Comparison of ENCODE assay signal across 19 mouse cellular contexts in the genomic region with DNA sequence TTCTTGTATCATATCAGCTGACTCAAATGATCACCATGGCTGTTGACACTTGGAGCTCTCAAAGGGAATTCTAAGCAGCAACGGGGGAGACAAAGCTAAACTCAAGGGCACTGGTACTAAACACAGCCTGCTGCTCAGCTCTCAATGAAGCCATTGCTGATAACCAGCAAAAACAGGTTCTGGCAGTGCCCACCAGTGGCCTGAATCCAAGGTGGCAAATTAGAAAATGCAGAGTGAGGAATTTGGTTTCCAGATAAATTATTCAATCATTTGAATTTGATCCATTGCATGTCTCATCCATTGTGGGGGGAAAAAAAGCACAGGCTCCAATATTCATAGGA. TPM values are rescaled to one million over a fixed set of nuclear protein-coding genes. Genes with fewer than 3 reads are reported as not detected.
DNase-seq lines count a peak whose midpoint lies in the region; ATAC-seq and TF ChIP-seq lines count a peak whose summit lies in the region.
"Had no signal": no experiment of that assay in that cellular context is flagged by ENCODE, and none has a peak within 500 bp of the region (broad histone marks: within the 10 kb centered on the region; RNA-seq: fewer than 3 reads in every experiment).

No protein-coding gene starts in this region.

- H3K36me3 ChIP-seq in forebrain, embryonic 14.5 days (ENCODE audit: control insufficient read depth, insufficient read depth, low read length) = peaks cover 15% of the 10 kb centered on the region; the same call in 1 of the 2 replicates
- H3K36me3 ChIP-seq in forebrain, embryonic 11.5 days (ENCODE audit: control insufficient read depth, insufficient read depth, low read length) = no peaks in the 10 kb centered on the region
- peaks cover 13% of the 10 kb centered on the region; the same call in 1 of the 2 replicates for H3K36me3 ChIP-seq in heart, postnatal 0 days (replicated peaks; ENCODE audit: control insufficient read depth, insufficient read depth, low read length)
- 0 out of 2 replicates have a peak, but pooled peaks cover 4% of the 10 kb centered on the region for H3K36me3 ChIP-seq in forebrain, embryonic 16.5 days (ENCODE audit: control insufficient read depth, insufficient read depth)
- H3K36me3 ChIP-seq: liver, embryonic 15.5 days had no signal

- TF ChIP-seq CTCF in heart, postnatal 0 days (IDR thresholded peaks at IDR 0.05; ENCODE audit: low read depth) = no peak

- H3K4me2 ChIP-seq in forebrain, embryonic 14.5 days (ENCODE audit: low read length) = no peak overlapping the region
- H3K4me2 ChIP-seq in forebrain, embryonic 11.5 days (ENCODE audit: low read depth, low read length, severe bottlenecking) = no peak overlapping the region
- no peak overlapping the region for H3K4me2 ChIP-seq in heart, postnatal 0 days (ENCODE audit: low read depth, low read length)
- H3K4me2 ChIP-seq in forebrain, embryonic 16.5 days (ENCODE audit: low read length) = no peak overlapping the region
- H3K4me2 ChIP-seq: limb, embryonic 15.5 days; liver, embryonic 15.5 days had no signal

- no peaks in the 10 kb centered on the region for H3K27me3 ChIP-seq in forebrain, embryonic 14.5 days (replicated peaks; ENCODE audit: control insufficient read depth, insufficient read depth, low read length)
- no peaks in the 10 kb centered on the region for H3K27me3 ChIP-seq in forebrain, embryonic 11.5 days (ENCODE audit: control insufficient read depth, insufficient read depth, low read length)
- no peaks in the 10 kb centered on the region for H3K27me3 ChIP-seq in heart, postnatal 0 days (ENCODE audit: control insufficient read depth, insufficient read depth, low read length)
- H3K27me3 ChIP-seq in forebrain, embryonic 16.5 days (replicated peaks; ENCODE audit: control insufficient read depth, insufficient read depth, low read length) = no peaks in the 10 kb centered on the region
- H3K27me3 ChIP-seq: limb, embryonic 15.5 days had no signal

- ATAC-seq in forebrain, embryonic 14.5 days = no peak
- ATAC-seq in forebrain, embryonic 11.5 days (replicated peaks; ENCODE audit: low FRiP score) = no peak
- ATAC-seq in heart, postnatal 0 days (ENCODE audit: insufficient read depth, low read depth) = peak; percentile 5; the same call in 1 of the 2 replicates
- peak; percentile 8; the same call in 1 of the 2 replicates for ATAC-seq in forebrain, embryonic 16.5 days
- ATAC-seq: CD4-positive, CD25-positive, alpha-beta regulatory T cell, adult 4 months; intestine, embryonic 16.5 days; Patski had no signal

- no peak overlapping the region for H3K4me3 ChIP-seq in forebrain, embryonic 14.5 days (ENCODE audit: low read depth, low read length)
- H3K4me3 ChIP-seq in forebrain, embryonic 11.5 days (ENCODE audit: low read depth, low read length) = no peak overlapping the region
- H3K4me3 ChIP-seq in heart, postnatal 0 days (ENCODE audit: low read depth, low read length) = no peak overlapping the region
- H3K4me3 ChIP-seq in forebrain, embryonic 16.5 days (replicated peaks; ENCODE audit: low read length) = no peak overlapping the region
- H3K4me3 ChIP-seq: embryonic facial prominence, embryonic 10.5 days; gastrocnemius, adult 2 months; limb, embryonic 15.5 days; liver, embryonic 15.5 days had no signal

- no peak for TF ChIP-seq EP300 in heart, postnatal 0 days (IDR thresholded peaks at IDR 0.05; ENCODE audit: low read depth)

- no peak overlapping the region for H3K27ac ChIP-seq in forebrain, embryonic 14.5 days (ENCODE audit: low read depth, low read length)
- H3K27ac ChIP-seq in forebrain, embryonic 11.5 days (ENCODE audit: low read depth, low read length) = no peak overlapping the region
- peak overlapping the region; percentile 78 for H3K27ac ChIP-seq in heart, postnatal 0 days (ENCODE audit: low read depth)
- peak overlapping the region; percentile 66 for H3K27ac ChIP-seq in forebrain, embryonic 16.5 days (ENCODE audit: low read length)
- H3K27ac ChIP-seq: embryonic facial prominence, embryonic 10.5 days; gastrocnemius, adult 2 months; limb, embryonic 15.5 days; liver, embryonic 15.5 days had no signal

- no peaks in the 10 kb centered on the region for H3K9me3 ChIP-seq in forebrain, embryonic 14.5 days (replicated peaks; ENCODE audit: control insufficient read depth, low read length)
- no peaks in the 10 kb centered on the region for H3K9me3 ChIP-seq in forebrain, embryonic 11.5 days (ENCODE audit: control insufficient read depth, low read length)
- H3K9me3 ChIP-seq in heart, postnatal 0 days (replicated peaks; ENCODE audit: control insufficient read depth, low read length) = no peaks in the 10 kb centered on the region
- no peaks in the 10 kb centered on the region for H3K9me3 ChIP-seq in forebrain, embryonic 16.5 days (ENCODE audit: control insufficient read depth, low read length)
- H3K9me3 ChIP-seq: embryonic facial prominence, embryonic 10.5 days; limb, embryonic 15.5 days; liver, embryonic 15.5 days had no signal

- intact Hi-C loops in heart, postnatal 14 days (cut with DNase I) = loop anchor here (2.0 kb wide), 1 partner anchor 57 kb away; no protein-coding TSS in a partner anchor

- H3K4me1 ChIP-seq in forebrain, embryonic 14.5 days (ENCODE audit: control insufficient read depth, insufficient read depth, low read length) = peaks cover 13% of the 10 kb centered on the region
- H3K4me1 ChIP-seq in forebrain, embryonic 11.5 days (replicated peaks; ENCODE audit: control insufficient read depth, insufficient read depth, low read length) = no peaks in the 10 kb centered on the region; the same call in 1 of the 2 replicates
- peaks cover 29% of the 10 kb centered on the region for H3K4me1 ChIP-seq in heart, postnatal 0 days (ENCODE audit: control insufficient read depth, insufficient read depth)
- H3K4me1 ChIP-seq in forebrain, embryonic 16.5 days (replicated peaks; ENCODE audit: control insufficient read depth, insufficient read depth, low read length) = peaks cover 20% of the 10 kb centered on the region

- peak; percentile 63 for DNase-seq in forebrain, embryonic 14.5 days (ENCODE audit: low spot score)
- no peak for DNase-seq in forebrain, embryonic 11.5 days (ENCODE audit: low spot score)
- DNase-seq in heart, postnatal 0 days (ENCODE audit: low spot score) = peak; percentile 32
- no peak for DNase-seq in heart, postnatal 14 days
- peak; percentile 59 to 81 for DNase-seq in layer of hippocampus, postnatal 14 days (ENCODE audit: low spot score in 2 of 2)
- no peak for DNase-seq in layer of hippocampus, postnatal 25 days (ENCODE audit: extremely low spot score in 1 of 2, low spot score in 1 of 2)
- DNase-seq: adrenal gland, adult 8-10 months; cerebellum, adult 8-10 months; gastrocnemius, adult 2 months; heart, postnatal 4 days; kidney, postnatal 4 days; thymus, postnatal 25 days had no signal

- H3K9ac ChIP-seq in forebrain, embryonic 14.5 days (ENCODE audit: low read length) = no peak overlapping the region
- no peak overlapping the region for H3K9ac ChIP-seq in forebrain, embryonic 11.5 days (ENCODE audit: low read length)
- no peak overlapping the region for H3K9ac ChIP-seq in heart, postnatal 0 days (replicated peaks; ENCODE audit: low read depth, low read length)
- no peak overlapping the region for H3K9ac ChIP-seq in forebrain, embryonic 16.5 days (replicated peaks; ENCODE audit: low read depth, low read length)
- H3K9ac ChIP-seq: limb, embryonic 15.5 days; liver, embryonic 15.5 days had no signal

- WGBS in forebrain, embryonic 14.5 days = 48% methylated on average over 1 of the region's 1 CpGs
- WGBS in forebrain, embryonic 11.5 days = 78% methylated on average over 1 of the region's 1 CpGs
- WGBS in heart, postnatal 0 days = 17% methylated on average over 1 of the region's 1 CpGs
- WGBS in forebrain, embryonic 16.5 days = 44% methylated on average over 1 of the region's 1 CpGs

RNA-seq across cellular contexts. Expression of a gene that starts 15.8 kb away (rescaled TPM):
- polyA plus RNA-seq in forebrain, embryonic 14.5 days (2014; fragmentation: Nextera tagmentation; extraction: Ambion mirVana) = 12.6 and 18.7 TPM in 2 replicates
- 13.3 and 15.7 TPM in 2 replicates for polyA plus RNA-seq in forebrain, embryonic 11.5 days (2014; fragmentation: Nextera tagmentation; extraction: Ambion mirVana)
- 114 and 136 TPM in 2 replicates for total RNA-seq in heart, postnatal 0 days (2014; rRNA removed; ENCODE audit: low replicate concordance)
- polyA plus RNA-seq in heart, postnatal 0 days (2015; fragmentation: Nextera tagmentation; extraction: Ambion mirVana) = 44.7 and 49.9 TPM in 2 replicates
- 100 to 1,000 TPM; 172 to 178 TPM for total RNA-seq in heart, postnatal 14 days (2021)
- total RNA-seq in layer of hippocampus, postnatal 14 days (2021) = 100 to 1,000 TPM; 120 to 141 TPM
- total RNA-seq in layer of hippocampus, postnatal 25 days (2021) = 100 to 1,000 TPM; 111 to 114 TPM
- polyA plus RNA-seq in forebrain, embryonic 16.5 days (2015; fragmentation: Nextera tagmentation; extraction: Ambion mirVana) = 37.4 and 50.4 TPM in 2 replicates
- polyA plus RNA-seq: CD4-positive, CD25-positive, alpha-beta regulatory T cell, adult 4 months had no signal

RNA-seq across cellular contexts. Expression of a gene that starts 40.5 kb away (rescaled TPM):
- polyA plus RNA-seq in forebrain, embryonic 14.5 days (2014; fragmentation: Nextera tagmentation; extraction: Ambion mirVana) = 8.7 and 10.7 TPM in 2 replicates
- polyA plus RNA-seq in forebrain, embryonic 11.5 days (2014; fragmentation: Nextera tagmentation; extraction: Ambion mirVana) = 23.9 and 27.6 TPM in 2 replicates
- 16.4 and 18.4 TPM in 2 replicates for total RNA-seq in heart, postnatal 0 days (2014; rRNA removed; ENCODE audit: low replicate concordance)
- 7.3 and 8.3 TPM in 2 replicates for polyA plus RNA-seq in heart, postnatal 0 days (2015; fragmentation: Nextera tagmentation; extraction: Ambion mirVana)
- total RNA-seq in heart, postnatal 14 days (2021) = 10 to 100 TPM; 10.3 to 13.9 TPM
- total RNA-seq in layer of hippocampus, postnatal 14 days (2021) = 10 to 100 TPM; 23.6 to 30.8 TPM
- 10 to 100 TPM; 20.6 to 25.5 TPM for total RNA-seq in layer of hippocampus, postnatal 25 days (2021)
- polyA plus RNA-seq in forebrain, embryonic 16.5 days (2015; fragmentation: Nextera tagmentation; extraction: Ambion mirVana) = 16.7 and 22.4 TPM in 2 replicates

RNA-seq across cellular contexts. Expression of a gene that starts 55.0 kb away (rescaled TPM):
- 4.9 and 6.3 TPM in 2 replicates for polyA plus RNA-seq in forebrain, embryonic 14.5 days (2014; fragmentation: Nextera tagmentation; extraction: Ambion mirVana)
- 1.3 and 2.4 TPM in 2 replicates for polyA plus RNA-seq in forebrain, embryonic 11.5 days (2014; fragmentation: Nextera tagmentation; extraction: Ambion mirVana)
- 5.7 and 8.2 TPM in 2 replicates for total RNA-seq in heart, postnatal 0 days (2014; rRNA removed; ENCODE audit: low replicate concordance)
- 6.4 and 7.3 TPM in 2 replicates for polyA plus RNA-seq in heart, postnatal 0 days (2015; fragmentation: Nextera tagmentation; extraction: Ambion mirVana)
- 1 to 10 TPM; 6.0 to 7.8 TPM for total RNA-seq in heart, postnatal 14 days (2021)
- total RNA-seq in layer of hippocampus, postnatal 14 days (2021) = 10 to 100 TPM; 20.3 to 22.6 TPM
- total RNA-seq in layer of hippocampus, postnatal 25 days (2021) = 10 to 100 TPM; 11.3 to 19.9 TPM
- polyA plus RNA-seq in forebrain, embryonic 16.5 days (2015; fragmentation: Nextera tagmentation; extraction: Ambion mirVana) = 13.7 and 18.1 TPM in 2 replicates
- polyA plus RNA-seq: CD4-positive, CD25-positive, alpha-beta regulatory T cell, adult 4 months had no signal

RNA-seq across cellular contexts. Expression of a gene that starts 55.6 kb away (rescaled TPM):
- polyA plus RNA-seq in forebrain, embryonic 14.5 days (2014; fragmentation: Nextera tagmentation; extraction: Ambion mirVana) = 17.0 and 17.7 TPM in 2 replicates
- 42.6 and 44.7 TPM in 2 replicates for polyA plus RNA-seq in forebrain, embryonic 11.5 days (2014; fragmentation: Nextera tagmentation; extraction: Ambion mirVana)
- 293 and 367 TPM in 2 replicates for total RNA-seq in heart, postnatal 0 days (2014; rRNA removed; ENCODE audit: low replicate concordance)
- 45.8 and 46.8 TPM in 2 replicates for polyA plus RNA-seq in heart, postnatal 0 days (2015; fragmentation: Nextera tagmentation; extraction: Ambion mirVana)
- total RNA-seq in heart, postnatal 14 days (2021) = 100 to 1,000 TPM; 166 to 172 TPM
- 10 to 100 TPM; 25.2 to 27.0 TPM for total RNA-seq in layer of hippocampus, postnatal 14 days (2021)
- total RNA-seq in layer of hippocampus, postnatal 25 days (2021) = 10 to 100 TPM; 18.9 to 20.2 TPM
- polyA plus RNA-seq in forebrain, embryonic 16.5 days (2015; fragmentation: Nextera tagmentation; extraction: Ambion mirVana) = 19.6 and 21.6 TPM in 2 replicates
- polyA plus RNA-seq: CD4-positive, CD25-positive, alpha-beta regulatory T cell, adult 4 months had no signal

Comparison
In these comparisons a context has a peak if more than half of its experiments do, and no peak if none do; other contexts are left out.
1. ATAC-seq: peak in heart, postnatal 0 days (single experiment) and forebrain, embryonic 16.5 days (single experiment); none in forebrain, embryonic 14.5 days (single experiment) and forebrain, embryonic 11.5 days (single experiment).
2. DNase-seq: peak in forebrain, embryonic 14.5 days (single experiment), heart, postnatal 0 days (single experiment) and layer of hippocampus, postnatal 14 days (2 of 2); none in forebrain, embryonic 11.5 days (single experiment), heart, postnatal 14 days (0 of 2) and layer of hippocampus, postnatal 25 days (0 of 2).
3. H3K27ac ChIP-seq: peak in heart, postnatal 0 days (single experiment) and forebrain, embryonic 16.5 days (single experiment); none in forebrain, embryonic 14.5 days (single experiment) and forebrain, embryonic 11.5 days (single experiment).